Mouse (Mus musculus): ENCODE data around the gene Ccnd2. TPM values are rescaled to one million over a fixed set of nuclear protein-coding genes. Genes with fewer than 3 reads are reported as not detected.

The Ccnd2 gene
- polyA plus RNA-seq, 1 experiment from 2014 or later, result 357 TPM

- no peak for ATAC-seq
- Histone ChIP-seq H3K27ac (ENCODE audit: low read depth, low read length) (no peak overlapping the region), H3K27me3 (replicated peaks; ENCODE audit: control insufficient read depth, insufficient read depth, low read length) (no peaks in the 10 kb centered on the region), H3K4me2 (replicated peaks; ENCODE audit: low read depth) (peak overlapping the region; percentile 37; the same call in 1 of the 2 replicates), H3K9me3 (ENCODE audit: control insufficient read depth) (no peaks in the 10 kb centered on the region), H3K4me3 (ENCODE audit: low read depth, low read length) (no peak overlapping the region), H3K9ac (ENCODE audit: low read depth, low read length) (no peak overlapping the region), H3K4me1 (replicated peaks; ENCODE audit: control insufficient read depth, insufficient read depth, low read length) (0 out of 2 replicates have a peak, but pooled peaks cover 7% of the 10 kb centered on the region), H3K36me3 (ENCODE audit: control insufficient read depth, insufficient read depth) (peaks cover 20% of the 10 kb centered on the region; the same call in 1 of the 2 replicates)
- TF ChIP-seq CTCF (IDR thresholded peaks at IDR 0.05; ENCODE audit: low read depth), result no peak
- WGBS, result 26% methylated on average over 20 of the region's 20 CpGs
Observed at GRCm38 (mm10) chr6:127145464-127146190, 6.4 kb downstream of the Ccnd2 start.

- H3K4me1 ChIP-seq (replicated peaks; ENCODE audit: control insufficient read depth, insufficient read depth, low read length), result 0 out of 2 replicates have a peak, but pooled peaks cover 6% of the 10 kb centered on the region
- no peak overlapping the region for H3K27ac ChIP-seq (ENCODE audit: low read depth, low read length)
- no peak overlapping the region for H3K4me3 ChIP-seq (ENCODE audit: low read depth, low read length)
- H3K36me3 ChIP-seq (ENCODE audit: control insufficient read depth, insufficient read depth), result peaks cover 39% of the 10 kb centered on the region
- no peak for ATAC-seq
- no peaks in the 10 kb centered on the region for H3K9me3 ChIP-seq (ENCODE audit: control insufficient read depth)
- WGBS, result 75% methylated on average over 7 of the region's 7 CpGs
- no peak overlapping the region for H3K4me2 ChIP-seq (replicated peaks; ENCODE audit: low read depth)
- no peak for TF ChIP-seq CTCF (IDR thresholded peaks at IDR 0.05; ENCODE audit: low read depth)
- H3K9ac ChIP-seq (ENCODE audit: low read depth, low read length), result no peak overlapping the region
- no peaks in the 10 kb centered on the region for H3K27me3 ChIP-seq (replicated peaks; ENCODE audit: control insufficient read depth, insufficient read depth, low read length)
Observed at GRCm38 (mm10) chr6:127143576-127144288, 8.3 kb downstream of the Ccnd2 start.

- H3K9ac ChIP-seq (ENCODE audit: low read depth, low read length), result no peak overlapping the region
- peaks cover 44% of the 10 kb centered on the region for H3K36me3 ChIP-seq (ENCODE audit: control insufficient read depth, insufficient read depth)
- no peak for ATAC-seq
- H3K4me3 ChIP-seq (ENCODE audit: low read depth, low read length), result no peak overlapping the region
- H3K27ac ChIP-seq (ENCODE audit: low read depth, low read length), result no peak overlapping the region
- H3K4me1 ChIP-seq (replicated peaks; ENCODE audit: control insufficient read depth, insufficient read depth, low read length), result 0 out of 2 replicates have a peak, but pooled peaks cover 2% of the 10 kb centered on the region
- H3K4me2 ChIP-seq (replicated peaks; ENCODE audit: low read depth), result no peak overlapping the region
- 74% methylated on average over 10 of the region's 10 CpGs for WGBS
- H3K27me3 ChIP-seq (replicated peaks; ENCODE audit: control insufficient read depth, insufficient read depth, low read length), result no peaks in the 10 kb centered on the region
- TF ChIP-seq CTCF (IDR thresholded peaks at IDR 0.05; ENCODE audit: low read depth), result no peak
- H3K9me3 ChIP-seq (ENCODE audit: control insufficient read depth), result no peaks in the 10 kb centered on the region
Observed at GRCm38 (mm10) chr6:127143124-127143520, 8.9 kb downstream of the Ccnd2 start.

DNA sequence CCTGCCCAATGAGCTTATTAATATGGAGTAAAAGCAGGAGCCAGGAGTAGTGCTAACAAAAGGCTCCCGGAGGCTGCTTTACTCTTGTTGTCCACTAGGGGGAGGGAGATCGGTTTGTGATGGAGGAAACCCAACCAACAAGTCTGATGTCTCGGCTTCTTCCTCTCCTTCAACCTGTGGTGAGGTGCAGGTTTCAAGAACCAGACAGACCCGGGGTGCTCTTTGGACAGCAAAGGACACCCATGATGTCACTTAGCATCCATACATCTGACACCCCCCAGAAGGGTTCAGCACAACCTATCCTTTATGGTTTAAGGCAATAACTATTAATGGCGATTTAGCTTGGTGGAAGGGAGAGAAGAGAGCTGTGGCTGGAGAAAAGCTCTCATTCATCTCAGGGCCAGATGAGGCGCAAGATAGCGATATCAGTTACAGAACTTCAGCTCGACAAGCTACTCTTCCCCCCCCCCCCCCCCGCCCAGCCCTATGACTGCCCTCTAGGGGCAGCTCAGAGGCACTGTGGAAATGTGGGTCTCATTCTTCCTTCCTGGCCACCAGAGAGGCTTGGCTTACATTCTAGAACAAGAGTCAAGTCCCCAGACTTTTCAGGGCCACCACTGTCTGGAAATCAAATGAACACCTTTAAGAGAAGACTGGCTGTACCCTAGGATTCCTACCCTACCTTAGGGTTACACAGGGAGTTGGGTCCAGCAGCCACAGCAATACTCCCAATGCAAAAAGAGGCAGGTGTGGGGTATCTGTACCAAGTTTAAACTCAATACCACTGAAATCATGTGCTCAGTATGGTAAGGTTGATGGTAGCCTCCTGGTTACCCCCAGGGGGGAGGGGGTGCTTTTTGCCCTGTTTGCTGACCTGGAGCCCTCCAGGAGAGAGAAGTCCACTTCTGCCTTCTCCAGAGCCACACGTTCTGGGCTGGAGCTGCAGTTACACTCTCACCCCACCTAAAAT is 9.6 kb downstream of the Ccnd2 start:
- peak overlapping the region; percentile 25 for H3K4me2 ChIP-seq (replicated peaks; ENCODE audit: low read depth)
- H3K4me3 ChIP-seq (ENCODE audit: low read depth, low read length), result no peak overlapping the region
- H3K27ac ChIP-seq (ENCODE audit: low read depth, low read length), result no peak overlapping the region
- WGBS, result 30% methylated on average over 9 of the region's 10 CpGs
- H3K36me3 ChIP-seq (ENCODE audit: control insufficient read depth, insufficient read depth), result peaks cover 44% of the 10 kb centered on the region
- peak; percentile 39; the same call in 1 of the 2 replicates for ATAC-seq
- no peak overlapping the region for H3K9ac ChIP-seq (ENCODE audit: low read depth, low read length)
- H3K4me1 ChIP-seq (replicated peaks; ENCODE audit: control insufficient read depth, insufficient read depth, low read length), result 0 out of 2 replicates have a peak, but pooled peaks cover 2% of the 10 kb centered on the region
- no peaks in the 10 kb centered on the region for H3K9me3 ChIP-seq (ENCODE audit: control insufficient read depth)
- no peaks in the 10 kb centered on the region for H3K27me3 ChIP-seq (replicated peaks; ENCODE audit: control insufficient read depth, insufficient read depth, low read length)
- peak; percentile 78 for TF ChIP-seq CTCF (IDR thresholded peaks at IDR 0.05; ENCODE audit: low read depth)

- no peak for TF ChIP-seq CTCF (IDR thresholded peaks at IDR 0.05; ENCODE audit: low read depth)
- Histone ChIP-seq H3K36me3 (ENCODE audit: control insufficient read depth, insufficient read depth) (peaks cover 47% of the 10 kb centered on the region), H3K4me1 (replicated peaks; ENCODE audit: control insufficient read depth, insufficient read depth, low read length) (no peaks in the 10 kb centered on the region), H3K9me3 (ENCODE audit: control insufficient read depth) (no peaks in the 10 kb centered on the region), H3K4me2 (replicated peaks; ENCODE audit: low read depth) (no peak overlapping the region), H3K4me3 (ENCODE audit: low read depth, low read length) (no peak overlapping the region), H3K9ac (ENCODE audit: low read depth, low read length) (no peak overlapping the region), H3K27ac (ENCODE audit: low read depth, low read length) (no peak overlapping the region), H3K27me3 (replicated peaks; ENCODE audit: control insufficient read depth, insufficient read depth, low read length) (no peaks in the 10 kb centered on the region)
- ATAC-seq, result no peak
- 91% methylated on average over 11 of the region's 11 CpGs for WGBS
Observed at GRCm38 (mm10) chr6:127138962-127139361, 13.0 kb downstream of the Ccnd2 start.
